Mouse (Mus musculus): Measurements from ENCODE around the gene Cdh13. TPM values are rescaled to one million over a fixed set of nuclear protein-coding genes. Genes with fewer than 3 reads are reported as not detected.
"Not testable (repeated sequence)": the region's sequence is repeated elsewhere in the genome, so short reads cannot be mapped to it uniquely, and the experiment has no call there.

Cdh13 gene
- polyA plus RNA-seq, 1 experiment = 21.0 TPM

GRCm38 (mm10) chr8:119352977-119353658 is 1069.6 kb downstream of the Cdh13 start:
- no peak for DNase-seq (ENCODE audit: low spot score)

GRCm38 (mm10) chr8:119353659-119354023 is 1070.1 kb downstream of the Cdh13 start:
- DNase-seq (ENCODE audit: low spot score) = no peak

- not testable (repeated sequence) for DNase-seq (ENCODE audit: low spot score)
These were observed 1073.1 kb downstream of the Cdh13 start for GRCm38 (mm10) chr8:119356631-119357030.

- DNase-seq (ENCODE audit: low spot score) = no peak
These were observed 1074.6 kb downstream of the Cdh13 start for GRCm38 (mm10) chr8:119358175-119358574.

GRCm38 (mm10) chr8:119358836-119359235 is 1075.3 kb downstream of the Cdh13 start:
- peak; percentile 35 for DNase-seq (ENCODE audit: low spot score)

GRCm38 (mm10) chr8:119360686-119361295 is 1077.3 kb downstream of the Cdh13 start:
- no peak for DNase-seq (ENCODE audit: low spot score)
